Mouse (Mus musculus): Measurements from ENCODE around the gene Serpina1c.
"Not testable (repeated sequence)": the region's sequence is repeated elsewhere in the genome, so short reads cannot be mapped to it uniquely, and the experiment has no call there.

Gene Serpina1c

GRCm38 (mm10) chr12:103904837-103905340 lies at the start of gene Serpina1c:
Serpina1c (minus strand) TSS chr12:103904887.
- DNase-seq (ENCODE audit: extremely low read depth, low read depth, low spot score), result not testable (repeated sequence)

GRCm38 (mm10) chr12:103952972-103953371 lies 48.3 kb upstream of the Serpina1c start:
- DNase-seq (ENCODE audit: extremely low read depth, low read depth, low spot score), result not testable (repeated sequence)

DNA sequence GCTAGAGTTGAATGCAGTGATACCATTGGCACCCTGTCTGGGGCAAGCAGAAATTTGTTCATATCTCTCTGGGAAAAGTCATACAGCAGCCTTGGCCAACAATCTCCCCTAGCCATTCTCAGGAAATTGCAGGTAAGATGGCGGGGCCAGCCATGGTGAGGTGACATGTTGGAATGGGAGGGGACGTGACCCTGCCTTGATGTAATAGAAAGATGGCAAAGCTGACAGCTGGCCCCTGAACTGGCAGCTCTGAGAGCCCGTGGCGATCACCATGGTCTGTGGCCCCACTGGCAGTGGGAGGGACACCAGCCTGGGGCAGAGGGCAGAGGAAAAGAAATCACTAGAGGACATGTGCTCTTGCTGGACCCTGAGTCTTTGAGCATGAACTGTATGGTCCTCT lies 41.6 kb upstream of the Serpina1c start:
- DNase-seq (ENCODE audit: extremely low read depth, low read depth, low spot score), result no peak

DNA sequence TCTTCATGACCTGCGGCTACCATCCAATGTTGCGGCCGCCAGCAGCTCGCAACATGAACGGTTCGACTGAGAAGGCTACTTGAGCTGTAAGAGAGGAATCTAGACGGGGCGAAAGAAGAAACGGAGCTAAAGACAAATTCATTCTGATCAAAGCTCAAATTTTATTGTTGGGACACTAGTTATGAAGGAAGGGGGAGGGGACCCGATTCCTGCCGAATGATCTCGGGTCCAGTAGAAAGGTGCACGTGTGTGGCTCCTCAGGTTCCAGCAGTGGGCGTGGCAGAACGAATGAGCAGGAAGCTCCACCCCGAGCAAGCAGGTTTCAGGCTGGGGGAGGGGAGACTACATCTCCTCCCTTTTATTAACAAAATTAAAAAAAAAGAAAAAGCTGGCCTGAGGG lies 4.5 kb upstream of the Serpina1c start:
- not testable (repeated sequence) for DNase-seq (ENCODE audit: extremely low read depth, low read depth, low spot score)

- not testable (repeated sequence) for DNase-seq (ENCODE audit: extremely low read depth, low read depth, low spot score)
These were observed 3.1 kb upstream of the Serpina1c start for GRCm38 (mm10) chr12:103907746-103908145.

DNA sequence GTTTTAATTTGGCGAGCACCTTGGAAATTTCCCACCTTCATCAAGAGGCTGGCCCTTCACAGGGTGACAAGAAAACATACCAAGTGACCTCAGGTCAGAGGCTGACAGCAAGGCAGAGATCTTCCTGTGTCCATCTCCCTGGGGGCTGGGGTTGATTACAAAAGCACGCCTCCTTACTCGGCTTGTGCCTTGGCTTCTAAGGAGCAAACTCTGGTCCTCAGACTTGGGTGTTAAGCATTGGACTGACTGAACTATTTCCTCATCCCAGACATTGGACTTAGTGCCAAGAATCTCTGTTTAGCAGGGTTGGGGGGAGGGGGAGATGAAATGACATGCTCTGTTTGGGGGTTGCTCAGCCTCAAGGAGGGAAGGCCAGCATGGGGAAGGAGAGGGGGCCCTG lies 2.8 kb downstream of the Serpina1c start:
- DNase-seq (ENCODE audit: extremely low read depth, low read depth, low spot score), result not testable (repeated sequence)

DNA sequence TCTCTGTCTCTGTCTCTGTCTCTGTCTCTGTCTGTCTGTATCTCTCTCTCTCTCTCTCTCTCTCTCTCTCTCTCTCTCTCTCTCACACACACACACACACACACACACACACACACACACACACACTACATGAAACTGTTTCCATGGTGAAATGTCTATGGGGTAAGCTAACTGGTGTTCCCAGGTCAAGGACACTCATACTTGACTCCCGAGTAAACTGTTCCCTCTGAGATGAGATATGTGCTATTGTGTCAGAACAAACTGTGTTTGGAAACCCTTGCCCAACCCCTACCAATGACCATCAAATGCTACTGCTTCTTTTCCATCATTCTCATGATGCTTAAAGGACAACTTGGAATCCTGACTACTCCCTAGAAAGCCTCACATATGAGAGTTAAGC lies 37.8 kb downstream of the Serpina1c start:
- DNase-seq (ENCODE audit: extremely low read depth, low read depth, low spot score), result not testable (repeated sequence)

DNA sequence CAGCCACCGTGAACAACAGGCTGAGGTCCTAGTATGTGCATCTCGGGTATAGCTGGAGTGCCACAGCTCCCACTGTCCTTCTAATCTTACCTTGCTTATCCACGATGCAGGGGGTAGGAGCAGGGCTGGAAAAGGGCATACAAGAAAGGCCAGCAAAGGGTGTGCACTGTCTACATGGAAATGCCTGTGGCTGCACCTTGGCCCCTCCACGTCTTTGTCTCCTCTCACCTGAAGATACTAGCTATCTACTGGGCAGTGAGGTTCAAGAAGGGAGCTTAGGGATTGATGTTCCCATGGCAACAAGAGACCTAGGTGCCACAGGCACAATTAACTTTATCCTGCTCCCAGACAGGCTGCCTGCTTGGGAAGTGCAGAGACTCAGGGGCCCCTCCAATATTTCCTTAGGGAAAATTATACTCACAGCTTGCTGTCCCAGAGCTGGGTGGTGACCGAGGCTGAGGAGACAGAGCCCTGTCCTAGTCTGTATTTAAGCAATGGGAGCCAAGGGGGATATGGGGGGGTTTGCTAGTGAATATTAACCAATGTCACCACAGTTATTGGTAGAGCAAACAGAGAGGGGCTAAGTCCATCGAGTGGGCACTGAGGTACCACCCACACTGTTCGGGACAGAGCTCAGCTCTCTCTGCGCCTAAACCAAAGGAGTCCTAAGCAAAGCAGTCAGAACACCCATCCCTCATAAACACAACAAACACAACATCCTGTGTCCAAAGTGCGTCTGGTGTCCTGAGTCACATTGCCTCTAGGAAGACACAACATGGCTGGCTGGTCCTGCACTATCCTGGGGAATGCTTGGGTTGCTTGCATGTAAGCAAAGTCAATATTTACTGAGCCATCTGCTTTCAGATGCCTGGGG lies 41.3 kb downstream of the Serpina1c start, which contains the start of gene Serpina1a:
Gene Serpina1a (minus strand): TSS at position 462 of the 874 bp plus-strand sequence.
- DNase-seq (ENCODE audit: extremely low read depth, low read depth, low spot score), result not testable (repeated sequence)

GRCm38 (mm10) chr12:103860976-103861375 lies 43.7 kb downstream of the Serpina1c start:
- no peak for DNase-seq (ENCODE audit: extremely low read depth, low read depth, low spot score)

DNA sequence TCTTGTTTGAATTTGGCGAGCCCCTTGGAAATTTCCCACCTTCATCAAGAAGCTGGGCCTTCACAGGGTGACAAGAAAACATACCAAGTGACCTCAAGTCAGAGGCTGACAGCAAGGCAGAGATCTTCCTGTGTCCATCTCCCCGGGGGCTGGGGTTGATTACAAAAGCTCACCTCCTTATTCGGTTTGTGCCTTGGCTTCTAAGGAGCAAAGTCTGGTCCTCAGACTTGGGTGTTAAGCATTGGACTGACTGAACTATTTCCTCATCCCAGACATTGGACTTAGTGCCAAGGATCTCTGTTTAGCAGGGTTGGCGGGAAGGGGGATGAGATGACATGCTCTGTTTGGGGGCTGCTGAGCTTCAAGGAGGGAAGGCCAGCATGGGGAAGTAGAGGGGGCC lies 44.1 kb downstream of the Serpina1c start:
- not testable (repeated sequence) for DNase-seq (ENCODE audit: extremely low read depth, low read depth, low spot score)

DNA sequence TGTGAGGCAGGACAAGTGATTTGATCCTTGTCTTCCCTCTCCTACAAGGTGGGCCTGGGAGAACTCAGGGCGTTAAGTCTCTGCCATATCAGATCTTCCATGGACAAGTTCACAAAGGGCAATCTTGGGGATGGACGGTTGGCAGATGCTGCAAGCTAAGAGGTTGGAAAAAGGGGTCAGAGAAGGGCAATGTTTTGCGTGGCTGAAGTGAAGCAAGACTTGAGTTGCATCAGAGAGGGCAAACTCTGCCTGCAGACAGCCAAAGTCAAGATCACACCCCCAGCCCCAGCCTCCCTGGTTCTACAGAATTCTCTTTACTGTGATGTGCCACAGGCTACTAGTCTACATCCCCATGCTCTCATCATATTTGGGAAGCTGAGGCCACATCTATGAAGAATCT lies 45.1 kb downstream of the Serpina1c start:
- DNase-seq (ENCODE audit: extremely low read depth, low read depth, low spot score), result not testable (repeated sequence)

GRCm38 (mm10) chr12:103853032-103853431 lies 51.7 kb downstream of the Serpina1c start:
- DNase-seq (ENCODE audit: extremely low read depth, low read depth, low spot score), result not testable (repeated sequence)
